Mouse (Mus musculus) intestine, postnatal 0 days (tissue): ENCODE results near the gene Rftn2. TPM values are rescaled to one million over a fixed set of nuclear protein-coding genes. Genes with fewer than 3 reads are reported as not detected.

Experiments used
- ATAC-seq: fragments of 200-750 bp; cut with Nextera tagmentation; 2 replicates; pipeline ENCODE4 v1.8.0; 2017; ENCODE audit warnings: mild to moderate bottlenecking, moderate TSS enrichment, moderate library complexity
- H3K27ac ChIP-seq: fragments of 300-500 bp; sonication (generic); 2 replicates; pipeline ENCODE4 v1.5.1; 2014; ENCODE audit warnings: mild to moderate bottlenecking, low read depth, low read length, moderate library complexity
- H3K27me3 ChIP-seq: fragments of 300-500 bp; sonication (generic); replicated peaks from 2 replicates; pipeline ENCODE4 v1.6.1; 2014; ENCODE audit warnings: low read length, mixed read lengths; ENCODE audit not compliant: control insufficient read depth, insufficient read depth
- H3K36me3 ChIP-seq: fragments of 300-500 bp; sonication (generic); 2 replicates; pipeline ENCODE4 v1.6.1; 2014; ENCODE audit warnings: mild to moderate bottlenecking, moderate library complexity; ENCODE audit not compliant: control insufficient read depth, insufficient read depth
- H3K4me1 ChIP-seq: fragments of 300-500 bp; sonication (generic); replicated peaks from 2 replicates; pipeline ENCODE4 v1.6.1; 2014; ENCODE audit warnings: antibody characterized with exemption, low read length, mixed read lengths; ENCODE audit not compliant: control insufficient read depth, insufficient read depth
- H3K4me2 ChIP-seq: fragments of 300-500 bp; sonication (generic); replicated peaks from 2 replicates; pipeline ENCODE4 v1.6.1; 2014; ENCODE audit warnings: low read depth, mild to moderate bottlenecking, moderate library complexity
- H3K4me3 ChIP-seq: fragments of 300-500 bp; sonication (generic); 2 replicates; pipeline ENCODE4 v1.5.1; 2014; ENCODE audit warnings: low read depth, low read length
- H3K9ac ChIP-seq: fragments of 300-500 bp; sonication (generic); 2 replicates; pipeline ENCODE4 v1.6.1; 2014; ENCODE audit warnings: mild to moderate bottlenecking, low read depth, low read length
- H3K9me3 ChIP-seq: fragments of 300-500 bp; sonication (generic); 2 replicates; pipeline ENCODE4 v1.6.1; 2016; ENCODE audit warnings: mixed run types; ENCODE audit not compliant: control insufficient read depth
- CTCF ChIP-seq: sonication (generic); IDR thresholded peaks from 2 replicates; pipeline ENCODE4 v1.5.1; 2016; ENCODE audit warnings: low read depth, mild to moderate bottlenecking, control low read depth, antibody characterized with exemption, moderate library complexity
- WGBS: fragments of 180-500 bp; shearing (Covaris S2); extraction: QIAGEN DNeasy Blood & Tissue Kit; methylation state at CpG from one replicate; pipeline ENCODE4 v1.1.7; 2014; 5-methylcytosine and 5-hydroxymethylcytosine counted together
- polyA plus RNA-seq: library from polyadenylated mRNA; unstranded; fragments of >200 nt; fragmentation: Nextera tagmentation; extraction: Ambion mirVana; gene quantifications from 2 replicates; pipeline ENCODE4 v1.2.1, GENCODE M21; 2015

The Rftn2 gene
- 2.8 and 3.4 TPM in 2 replicates for polyA plus RNA-seq

DNA sequence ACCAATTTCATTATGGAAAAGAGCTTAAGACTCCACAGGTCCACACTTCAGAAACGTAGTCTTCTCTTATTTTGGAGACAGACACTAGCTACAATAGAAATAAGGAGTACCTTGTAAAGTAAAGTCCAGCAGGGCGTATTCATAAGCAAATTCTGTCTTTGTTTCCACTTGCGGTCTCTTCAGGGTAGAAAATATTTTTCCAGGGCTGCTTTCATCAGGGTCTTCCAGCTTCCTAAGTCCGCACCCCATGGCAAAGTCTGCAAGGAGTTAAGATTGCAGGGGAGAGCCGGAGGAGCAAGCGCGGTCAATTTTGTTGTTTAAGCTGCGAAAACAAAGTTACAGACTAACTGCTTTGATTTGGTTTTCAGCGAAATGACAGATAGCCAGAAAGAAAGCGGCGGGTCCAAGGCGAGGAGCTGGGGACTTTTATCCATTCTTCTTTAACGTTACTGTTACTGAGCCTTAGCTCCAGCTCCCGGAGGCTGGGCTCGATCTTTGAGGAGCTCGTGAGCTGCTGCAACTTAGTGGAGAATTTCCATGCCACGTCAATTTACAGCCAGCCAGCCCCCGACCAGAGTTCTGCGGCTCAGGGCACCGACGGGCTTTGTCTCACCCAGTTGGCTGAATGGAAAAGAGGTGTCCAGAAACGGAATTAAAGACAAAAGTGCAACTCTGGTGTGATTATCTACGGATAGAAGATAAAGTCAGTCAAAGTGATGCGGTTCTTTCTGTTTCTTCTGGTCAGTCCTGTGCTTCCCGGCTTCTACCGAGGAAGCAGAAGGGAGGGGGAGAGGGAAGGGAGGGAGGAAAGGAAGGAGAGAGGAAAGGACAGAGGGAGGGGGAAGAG is at the start of gene Rftn2:
TSS of gene Rftn2 (minus strand) at position 772 of the 847 bp plus-strand sequence.
- H3K4me3 ChIP-seq, result peak within 1 kb of the TSS; percentile 50
- ATAC-seq, result no peak
- no peak within 1 kb of the TSS for H3K27ac ChIP-seq
- 5% methylated on average over 26 of the region's 26 CpGs for WGBS
- H3K9ac ChIP-seq, result peak within 1 kb of the TSS; percentile 41
- H3K4me2 ChIP-seq, result peak within 1 kb of the TSS; percentile 71
- H3K9me3 ChIP-seq, result no peaks in the 10 kb centered on the region
- no peak for TF ChIP-seq CTCF
- H3K36me3 ChIP-seq, result no peaks in the 10 kb centered on the region
- H3K27me3 ChIP-seq, result no peaks in the 10 kb centered on the region
- H3K4me1 ChIP-seq, result no peaks in the 10 kb centered on the region

DNA sequence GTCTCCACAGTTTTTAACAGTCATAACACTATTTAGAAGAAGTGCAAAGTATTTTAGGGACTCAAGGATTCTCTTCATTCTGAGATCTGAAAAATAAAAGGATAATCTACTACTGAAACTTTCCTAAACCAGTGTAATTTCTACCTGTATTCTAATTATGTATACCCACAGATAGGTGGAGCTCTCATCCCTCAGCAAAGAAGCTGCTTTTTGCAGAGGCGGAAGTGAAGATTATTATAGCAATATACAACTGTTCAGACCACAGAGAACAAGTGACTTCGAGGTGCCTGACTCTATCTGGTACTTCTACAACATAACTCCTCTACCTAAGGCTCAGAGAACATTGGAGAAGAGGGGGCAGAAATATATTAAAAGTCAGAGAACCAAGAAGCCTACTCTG is 38.9 kb upstream of the Rftn2 start:
- ATAC-seq, result no peak
- no peak overlapping the region for H3K4me3 ChIP-seq
- no peak overlapping the region for H3K9ac ChIP-seq
- H3K27me3 ChIP-seq, result no peaks in the 10 kb centered on the region
- H3K9me3 ChIP-seq, result no peaks in the 10 kb centered on the region
- 48% methylated on average over 2 of the region's 2 CpGs for WGBS
- TF ChIP-seq CTCF, result peak; percentile 57
- H3K27ac ChIP-seq, result no peak overlapping the region
- H3K36me3 ChIP-seq, result no peaks in the 10 kb centered on the region
- no peaks in the 10 kb centered on the region for H3K4me1 ChIP-seq
- no peak overlapping the region for H3K4me2 ChIP-seq

DNA sequence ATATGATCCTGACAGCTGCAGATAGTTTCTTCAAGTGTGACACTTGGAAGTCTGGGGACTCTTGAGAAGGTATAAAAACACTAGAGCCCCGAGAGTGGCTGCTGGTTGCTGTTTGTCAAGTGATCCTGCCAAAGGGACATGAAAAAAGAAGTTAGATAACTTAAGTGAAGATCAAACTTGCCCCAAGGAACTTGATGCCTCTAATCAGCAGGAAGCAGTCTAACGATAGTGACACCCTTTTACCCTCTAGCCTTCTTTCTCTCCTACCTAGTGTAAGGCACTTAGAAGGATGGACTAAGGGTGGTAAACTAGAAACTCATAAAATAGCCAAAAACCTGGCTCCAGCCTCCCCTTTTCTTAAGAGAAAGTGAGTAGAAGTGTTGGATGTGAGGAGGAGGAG is 37.8 kb upstream of the Rftn2 start:
- Histone ChIP-seq H3K36me3 (no peaks in the 10 kb centered on the region), H3K9ac (no peak overlapping the region), H3K27me3 (no peaks in the 10 kb centered on the region), H3K9me3 (no peaks in the 10 kb centered on the region), H3K27ac (no peak overlapping the region), H3K4me3 (no peak overlapping the region), H3K4me1 (no peaks in the 10 kb centered on the region), H3K4me2 (no peak overlapping the region)
- ATAC-seq, result no peak
- TF ChIP-seq CTCF, result no peak
- 35% methylated on average over 2 of the region's 2 CpGs for WGBS

DNA sequence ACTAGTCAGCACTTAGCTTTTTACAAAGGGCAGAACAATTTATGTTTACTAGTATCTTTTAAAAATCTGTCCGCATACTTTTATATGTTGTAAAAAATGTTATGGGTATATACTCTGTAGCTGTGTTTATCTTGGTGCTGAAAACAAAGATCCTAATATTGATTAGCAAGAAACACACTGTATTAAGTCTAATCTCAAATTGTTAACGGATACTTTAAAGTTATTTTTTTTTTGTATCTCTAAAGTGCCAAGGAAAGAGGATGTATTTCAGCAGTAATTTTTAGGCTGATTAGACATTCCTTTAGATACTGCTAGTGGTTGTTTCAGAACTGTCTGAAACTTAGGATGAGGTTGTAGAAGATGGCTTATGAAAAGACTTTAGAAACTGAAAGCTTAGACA is 19.8 kb upstream of the Rftn2 start:
- Histone ChIP-seq H3K9ac (no peak overlapping the region), H3K4me3 (no peak overlapping the region), H3K36me3 (no peaks in the 10 kb centered on the region), H3K4me2 (no peak overlapping the region), H3K9me3 (no peaks in the 10 kb centered on the region), H3K27me3 (no peaks in the 10 kb centered on the region), H3K4me1 (no peaks in the 10 kb centered on the region), H3K27ac (no peak overlapping the region)
- WGBS, result 82% methylated on average over 2 of the region's 2 CpGs
- TF ChIP-seq CTCF, result no peak
- ATAC-seq, result no peak

DNA sequence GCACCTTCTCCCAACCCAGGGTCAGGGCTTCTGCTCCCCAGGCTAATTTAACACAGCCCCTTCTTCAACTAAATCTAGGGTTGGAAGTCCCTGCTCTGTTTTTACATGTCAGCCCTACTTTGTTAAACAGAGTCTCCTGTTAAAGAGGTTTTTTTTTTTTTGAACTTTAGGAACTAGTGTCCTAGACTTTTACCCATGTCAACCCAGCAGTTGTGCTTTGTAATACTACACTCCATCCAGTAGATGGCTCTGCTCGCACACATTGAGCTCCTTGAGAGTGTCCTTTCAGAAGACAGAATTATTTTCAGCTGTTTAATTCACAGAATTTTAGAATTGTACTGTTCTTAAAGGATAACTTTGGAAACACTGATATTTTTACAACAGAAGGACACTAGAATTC is 12.7 kb upstream of the Rftn2 start:
- H3K9ac ChIP-seq, result no peak overlapping the region

DNA sequence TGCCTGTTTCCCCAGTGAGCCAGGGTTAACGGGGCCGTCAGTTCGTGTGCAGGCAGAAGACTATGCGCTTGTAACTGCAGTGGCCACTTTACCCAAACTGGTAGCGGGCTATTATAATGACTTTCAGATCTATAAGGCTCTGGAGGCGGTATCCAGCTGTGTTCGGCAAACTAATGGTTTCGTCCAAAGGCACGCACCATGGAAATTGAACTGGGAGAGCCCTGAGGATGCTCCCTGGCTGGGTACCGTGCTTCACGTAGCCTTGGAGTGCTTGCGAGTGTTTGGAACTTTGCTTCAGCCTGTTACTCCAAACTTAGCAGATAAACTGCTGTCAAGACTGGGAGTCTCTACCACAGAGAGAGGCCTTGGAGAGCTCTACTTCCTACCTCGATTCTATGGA is 11.9 kb upstream of the Rftn2 start:
- 25% methylated on average over 13 of the region's 13 CpGs for WGBS
- H3K4me3 ChIP-seq, result peak overlapping the region; percentile 81
- no peak overlapping the region for H3K27ac ChIP-seq
- no peak for TF ChIP-seq CTCF
- no peaks in the 10 kb centered on the region for H3K27me3 ChIP-seq
- H3K9me3 ChIP-seq, result no peaks in the 10 kb centered on the region
- peak overlapping the region; percentile 96 for H3K4me2 ChIP-seq
- peak overlapping the region; percentile 58; the same call in 1 of the 2 replicates for H3K9ac ChIP-seq
- ATAC-seq, result no peak
- H3K4me1 ChIP-seq, result no peaks in the 10 kb centered on the region; the same call in 1 of the 2 replicates
- no peaks in the 10 kb centered on the region for H3K36me3 ChIP-seq

More for the DNA sequence above, 12.7 kb upstream of the Rftn2 start:
- Histone ChIP-seq H3K4me2 (peak overlapping the region; percentile 96), H3K9me3 (no peaks in the 10 kb centered on the region), H3K27me3 (no peaks in the 10 kb centered on the region), H3K36me3 (no peaks in the 10 kb centered on the region), H3K27ac (no peak overlapping the region), H3K4me1 (no peaks in the 10 kb centered on the region; the same call in 1 of the 2 replicates), H3K4me3 (peak overlapping the region; percentile 81; the same call in 1 of the 2 replicates)
- peak; percentile 86 for TF ChIP-seq CTCF
- WGBS, result 4% methylated on average over 1 of the region's 1 CpGs
- ATAC-seq, result no peak
